Mouse (Mus musculus): ENCODE measurements around the gene Nom1.
"Not testable (repeated sequence)": the region's sequence is repeated elsewhere in the genome, so short reads cannot be mapped to it uniquely, and the experiment has no call there.

Gene Nom1

GRCm38 (mm10) chr5:29434228-29434871, at the start of gene Nom1:
Gene Nom1, plus strand, starts transcription at chr5:29434664.
- peak; percentile 57 to 81 for DNase-seq (ENCODE audit: low read depth in 1 of 2, low spot score in 2 of 2)

GRCm38 (mm10) chr5:29387591-29387990, 46.9 kb upstream of the Nom1 start:
- DNase-seq (ENCODE audit: low read depth in 1 of 2, low spot score in 2 of 2), result no peak

GRCm38 (mm10) chr5:29388181-29388943, 46.1 kb upstream of the Nom1 start:
- no peak for DNase-seq (ENCODE audit: low read depth in 1 of 2, low spot score in 2 of 2)

- DNase-seq (ENCODE audit: low read depth in 1 of 2, low spot score in 2 of 2), result peak in 1 of 2 experiments; percentile 28
Observed at GRCm38 (mm10) chr5:29388944-29389765, 45.3 kb upstream of the Nom1 start.

- DNase-seq (ENCODE audit: low read depth in 1 of 2, low spot score in 2 of 2), result no peak
Observed at GRCm38 (mm10) chr5:29398427-29398826, 36.0 kb upstream of the Nom1 start.

- DNase-seq (ENCODE audit: low read depth in 1 of 2, low spot score in 2 of 2), result no peak
Observed at GRCm38 (mm10) chr5:29410854-29411253, 23.6 kb upstream of the Nom1 start.

GRCm38 (mm10) chr5:29413041-29413440, 21.4 kb upstream of the Nom1 start:
- DNase-seq (ENCODE audit: low read depth in 1 of 2, low spot score in 2 of 2), result no peak

- not testable (repeated sequence) for DNase-seq (ENCODE audit: low read depth in 1 of 2, low spot score in 2 of 2)
Observed at GRCm38 (mm10) chr5:29423330-29423729, 11.1 kb upstream of the Nom1 start.

GRCm38 (mm10) chr5:29434872-29435358, 451 bp downstream of the Nom1 start:
- DNase-seq (ENCODE audit: low read depth in 1 of 2, low spot score in 2 of 2), result no peak

GRCm38 (mm10) chr5:29435491-29435890, 1.0 kb downstream of the Nom1 start:
- DNase-seq (ENCODE audit: low read depth in 1 of 2, low spot score in 2 of 2), result no peak

GRCm38 (mm10) chr5:29436728-29437127, 2.3 kb downstream of the Nom1 start:
- DNase-seq (ENCODE audit: low read depth in 1 of 2, low spot score in 2 of 2), result not testable (repeated sequence)

GRCm38 (mm10) chr5:29445275-29445674, 10.8 kb downstream of the Nom1 start:
- DNase-seq (ENCODE audit: low read depth in 1 of 2, low spot score in 2 of 2), result no peak

- DNase-seq (ENCODE audit: low read depth in 1 of 2, low spot score in 2 of 2), result no peak
Observed at GRCm38 (mm10) chr5:29452352-29452751, 17.9 kb downstream of the Nom1 start.

- no peak for DNase-seq (ENCODE audit: low read depth in 1 of 2, low spot score in 2 of 2)
Observed at GRCm38 (mm10) chr5:29456895-29457656, 22.6 kb downstream of the Nom1 start.

GRCm38 (mm10) chr5:29462943-29463686, 28.7 kb downstream of the Nom1 start:
- DNase-seq (ENCODE audit: low read depth in 1 of 2, low spot score in 2 of 2), result no peak

GRCm38 (mm10) chr5:29467489-29468350, 33.3 kb downstream of the Nom1 start:
- no peak for DNase-seq (ENCODE audit: low read depth in 1 of 2, low spot score in 2 of 2)

- DNase-seq (ENCODE audit: low read depth in 1 of 2, low spot score in 2 of 2), result no peak
Observed at GRCm38 (mm10) chr5:29468351-29469065, 34.0 kb downstream of the Nom1 start.

- no peak for DNase-seq (ENCODE audit: low read depth in 1 of 2, low spot score in 2 of 2)
Observed at GRCm38 (mm10) chr5:29469501-29469900, 35.0 kb downstream of the Nom1 start.

GRCm38 (mm10) chr5:29470271-29470670, 35.8 kb downstream of the Nom1 start:
- no peak for DNase-seq (ENCODE audit: low read depth in 1 of 2, low spot score in 2 of 2)

Measured in monocyte, adult 2 months (primary cell).